Mouse (Mus musculus): Measurements from ENCODE around the gene Prr3. TPM values are rescaled to one million over a fixed set of nuclear protein-coding genes. Genes with fewer than 3 reads are reported as not detected.
"Not testable (repeated sequence)": the region's sequence is repeated elsewhere in the genome, so short reads cannot be mapped to it uniquely, and the experiment has no call there.

Prr3 gene
- polyA plus RNA-seq, 1 experiment from 2014 or later, result 69.4 TPM

DNA sequence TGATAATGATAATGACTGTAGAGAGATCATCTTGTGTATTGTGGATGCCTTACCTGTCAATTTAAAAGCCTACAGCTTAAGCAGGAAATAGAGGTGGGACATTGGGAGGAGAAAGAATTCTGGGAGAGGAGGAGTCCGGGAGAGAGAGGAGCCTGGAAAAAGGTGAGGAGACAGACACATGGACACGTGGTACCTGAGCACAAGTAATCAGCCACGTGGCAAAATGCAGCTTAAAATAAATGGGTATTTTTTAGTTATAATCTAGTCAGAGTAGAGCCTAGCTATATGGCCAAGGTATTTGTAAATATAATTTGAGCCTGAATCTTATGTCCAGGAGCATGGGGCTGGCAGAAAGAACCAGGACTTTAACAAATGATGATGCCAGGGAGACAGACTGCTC lies 39.5 kb upstream of the Prr3 start:
- no peak overlapping the region for H3K9ac ChIP-seq
- no peaks in the 10 kb centered on the region for H3K9me3 ChIP-seq
- no peak for ATAC-seq (ENCODE audit: low read depth)
- H3K36me3 ChIP-seq, result peaks cover 14% of the 10 kb centered on the region
- H3K4me1 ChIP-seq (replicated peaks), result peaks cover 7% of the 10 kb centered on the region; the same call in 1 of the 2 replicates
- 76% methylated on average over 3 of the region's 3 CpGs for WGBS
- no peaks in the 10 kb centered on the region for H3K27me3 ChIP-seq
- H3K27ac ChIP-seq (replicated peaks), result no peak overlapping the region
- no peak overlapping the region for H3K4me3 ChIP-seq
- H3K4me2 ChIP-seq, result no peak overlapping the region

DNA sequence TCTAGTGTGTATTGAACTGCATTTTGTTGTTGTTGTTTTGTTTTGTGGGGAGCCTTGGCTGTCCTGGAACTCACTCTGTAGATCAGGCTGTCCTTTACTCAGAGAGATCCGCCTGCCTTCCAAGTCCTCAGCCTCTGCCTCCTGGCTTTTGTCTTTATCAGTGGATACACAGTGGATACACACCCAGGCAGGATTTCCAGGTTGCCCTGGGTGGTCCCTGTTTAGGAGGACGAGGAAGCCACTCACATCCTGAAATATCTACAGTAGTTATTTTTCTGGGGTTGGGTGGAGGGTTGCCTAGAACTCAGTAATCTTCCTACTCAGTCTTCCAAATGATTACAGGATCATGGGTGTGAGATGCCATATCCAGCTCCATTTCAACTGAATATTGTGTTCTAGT lies 38.9 kb upstream of the Prr3 start:
- no peaks in the 10 kb centered on the region for H3K9me3 ChIP-seq
- WGBS, result 80% methylated on average over 2 of the region's 2 CpGs
- ATAC-seq (ENCODE audit: low read depth), result no peak

DNA sequence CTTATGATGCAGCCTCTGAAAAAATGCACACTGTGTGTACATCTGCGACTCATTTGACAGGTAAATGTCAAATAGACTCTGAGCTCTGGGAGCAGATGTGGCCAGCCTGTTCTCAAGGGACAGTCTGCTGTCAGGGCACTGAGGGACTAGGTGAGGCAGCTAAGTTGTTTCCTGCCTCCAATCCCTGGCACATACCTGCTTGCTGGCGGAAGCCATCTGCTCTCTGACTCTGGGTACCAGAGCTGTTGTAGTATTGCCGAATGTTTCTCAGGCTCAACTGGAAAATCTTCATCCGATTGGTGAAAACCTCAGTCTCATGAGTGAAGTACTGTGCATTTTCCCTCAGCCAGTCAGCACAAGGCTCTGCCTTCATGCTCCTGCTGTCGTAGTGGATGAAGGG lies 37.0 kb upstream of the Prr3 start:
- no peak overlapping the region for H3K4me2 ChIP-seq
- no peaks in the 10 kb centered on the region for H3K27me3 ChIP-seq
- WGBS, result 95% methylated on average over 5 of the region's 5 CpGs
- no peak overlapping the region for H3K27ac ChIP-seq (replicated peaks)
- H3K9ac ChIP-seq, result no peak overlapping the region
- H3K36me3 ChIP-seq, result peaks cover 20% of the 10 kb centered on the region
- no peak for ATAC-seq (ENCODE audit: low read depth)
- no peaks in the 10 kb centered on the region for H3K4me1 ChIP-seq (replicated peaks)
- no peak overlapping the region for H3K4me3 ChIP-seq
- no peaks in the 10 kb centered on the region for H3K9me3 ChIP-seq

More for the DNA sequence above, 38.9 kb upstream of the Prr3 start:
- Histone ChIP-seq H3K27me3 (no peaks in the 10 kb centered on the region), H3K4me2 (no peak overlapping the region), H3K4me1 (replicated peaks) (peaks cover 4% of the 10 kb centered on the region; the same call in 1 of the 2 replicates), H3K36me3 (peaks cover 20% of the 10 kb centered on the region), H3K4me3 (no peak overlapping the region), H3K27ac (replicated peaks) (no peak overlapping the region), H3K9ac (no peak overlapping the region)

DNA sequence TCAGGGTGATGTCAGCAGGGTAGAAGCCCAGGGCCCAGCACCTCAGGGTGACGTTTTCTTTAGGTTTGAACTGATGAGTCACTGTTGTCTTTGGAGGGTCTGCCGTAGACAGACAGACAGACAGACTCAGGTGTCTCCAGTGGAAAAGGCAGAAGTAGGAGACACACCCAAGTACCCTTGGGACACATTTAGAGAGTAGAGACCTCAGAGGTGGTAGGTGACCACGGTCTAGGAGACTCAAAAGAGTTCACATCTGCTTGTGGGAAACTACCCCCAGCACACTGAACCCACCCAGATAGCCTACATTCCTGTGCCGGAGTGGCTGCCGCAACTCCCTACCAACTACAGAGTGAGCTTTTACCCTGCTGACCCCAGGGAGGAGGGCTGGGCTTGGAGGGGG lies 34.9 kb upstream of the Prr3 start:
- H3K4me1 ChIP-seq (replicated peaks), result no peaks in the 10 kb centered on the region
- no peak for ATAC-seq (ENCODE audit: low read depth)

DNA sequence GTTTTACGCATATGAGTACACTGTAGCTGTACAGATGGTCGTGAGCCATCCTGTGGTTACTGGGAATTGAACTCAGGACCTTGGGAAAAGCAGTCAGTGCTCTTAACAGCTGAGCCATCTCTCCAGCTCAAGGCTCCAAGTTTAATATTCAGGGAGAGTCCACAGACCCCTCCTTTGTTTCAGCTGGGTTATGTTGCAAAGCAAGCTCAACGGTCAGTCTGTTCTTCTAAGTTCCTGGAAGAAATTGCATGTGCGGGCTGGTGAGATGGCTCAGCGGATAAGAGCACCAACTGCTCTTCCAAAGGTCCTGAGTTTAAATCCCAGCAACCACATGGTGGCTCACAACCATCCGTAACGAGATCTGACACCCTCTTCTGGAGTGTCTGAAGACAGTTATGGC lies 24.4 kb upstream of the Prr3 start:
- 94% methylated on average over 7 of the region's 7 CpGs for whole genome bisulfite sequencing
- not testable (repeated sequence) for H3K27ac ChIP-seq (replicated peaks); ATAC-seq (ENCODE audit: low read depth); H3K4me1 ChIP-seq (replicated peaks); H3K4me2 ChIP-seq; H3K9me3 ChIP-seq; H3K27me3 ChIP-seq; H3K4me3 ChIP-seq; H3K9ac ChIP-seq
- peaks cover 12% of the 10 kb centered on the region; the same call in 1 of the 2 replicates for H3K36me3 ChIP-seq

More for the DNA sequence above, 34.9 kb upstream of the Prr3 start:
- WGBS, result 92% methylated on average over 5 of the region's 5 CpGs
- H3K4me2 ChIP-seq, result no peak overlapping the region
- H3K36me3 ChIP-seq, result peaks cover 20% of the 10 kb centered on the region
- no peak overlapping the region for H3K27ac ChIP-seq (replicated peaks)
- no peak overlapping the region for H3K9ac ChIP-seq
- H3K4me3 ChIP-seq, result no peak overlapping the region
- no peaks in the 10 kb centered on the region for H3K27me3 ChIP-seq
- H3K9me3 ChIP-seq, result no peaks in the 10 kb centered on the region

DNA sequence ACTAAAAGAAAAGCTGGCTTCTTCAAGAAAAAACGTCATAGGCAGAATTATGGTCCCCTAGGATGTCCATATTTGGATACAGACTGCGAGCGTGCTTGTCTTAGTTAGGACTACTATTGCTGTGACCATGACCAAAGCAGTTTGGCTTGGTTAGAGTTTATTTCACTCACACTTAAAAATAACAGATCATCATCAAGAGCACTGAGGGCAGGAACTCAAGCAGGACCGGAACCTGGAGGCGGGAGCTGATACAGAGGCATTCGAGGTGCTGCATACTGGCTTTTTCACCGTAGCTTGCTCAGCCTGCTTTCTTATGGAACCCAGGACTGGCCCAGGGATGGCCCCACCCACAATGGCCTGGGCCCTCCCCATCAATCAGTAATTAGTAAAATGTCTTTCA lies 23.3 kb upstream of the Prr3 start:
- H3K27ac ChIP-seq (replicated peaks), result no peak overlapping the region
- no peaks in the 10 kb centered on the region for H3K27me3 ChIP-seq
- ATAC-seq (ENCODE audit: low read depth), result no peak
- 90% methylated on average over 7 of the region's 7 CpGs for WGBS
- no peak overlapping the region for H3K4me2 ChIP-seq
- 0 out of 2 replicates have a peak, but pooled peaks cover 6% of the 10 kb centered on the region for H3K4me1 ChIP-seq (replicated peaks)
- no peak overlapping the region for H3K4me3 ChIP-seq
- peaks cover 12% of the 10 kb centered on the region; the same call in 1 of the 2 replicates for H3K36me3 ChIP-seq
- H3K9me3 ChIP-seq, result no peaks in the 10 kb centered on the region
- no peak overlapping the region for H3K9ac ChIP-seq

DNA sequence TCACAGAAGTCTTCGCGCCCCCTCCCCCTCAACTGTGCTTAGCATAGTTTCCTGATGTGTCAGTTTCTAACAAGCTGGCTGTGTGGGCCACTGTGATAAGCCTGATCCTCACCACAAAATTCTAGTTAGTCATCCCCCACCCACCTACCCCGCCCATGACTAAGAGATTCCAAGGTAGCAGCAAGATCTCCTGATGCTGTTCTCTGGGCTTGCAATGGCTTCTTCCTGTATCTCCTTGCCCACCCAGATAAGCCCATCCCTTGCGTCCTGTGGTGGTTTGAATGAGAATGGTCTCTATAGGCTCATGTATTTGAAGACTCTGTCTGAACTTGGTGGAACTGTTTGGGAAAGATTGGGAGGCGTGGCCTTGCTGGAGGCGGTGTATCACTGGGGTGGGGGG lies 21.9 kb upstream of the Prr3 start:
- Histone ChIP-seq H3K36me3 (peaks cover 12% of the 10 kb centered on the region; the same call in 1 of the 2 replicates), H3K9ac (no peak overlapping the region), H3K27ac (replicated peaks) (no peak overlapping the region), H3K4me3 (no peak overlapping the region), H3K27me3 (no peaks in the 10 kb centered on the region), H3K4me2 (no peak overlapping the region), H3K9me3 (no peaks in the 10 kb centered on the region), H3K4me1 (replicated peaks) (peaks cover 16% of the 10 kb centered on the region; the same call in 1 of the 2 replicates)
- 98% methylated on average over 6 of the region's 6 CpGs for WGBS
- ATAC-seq (ENCODE audit: low read depth), result no peak

DNA sequence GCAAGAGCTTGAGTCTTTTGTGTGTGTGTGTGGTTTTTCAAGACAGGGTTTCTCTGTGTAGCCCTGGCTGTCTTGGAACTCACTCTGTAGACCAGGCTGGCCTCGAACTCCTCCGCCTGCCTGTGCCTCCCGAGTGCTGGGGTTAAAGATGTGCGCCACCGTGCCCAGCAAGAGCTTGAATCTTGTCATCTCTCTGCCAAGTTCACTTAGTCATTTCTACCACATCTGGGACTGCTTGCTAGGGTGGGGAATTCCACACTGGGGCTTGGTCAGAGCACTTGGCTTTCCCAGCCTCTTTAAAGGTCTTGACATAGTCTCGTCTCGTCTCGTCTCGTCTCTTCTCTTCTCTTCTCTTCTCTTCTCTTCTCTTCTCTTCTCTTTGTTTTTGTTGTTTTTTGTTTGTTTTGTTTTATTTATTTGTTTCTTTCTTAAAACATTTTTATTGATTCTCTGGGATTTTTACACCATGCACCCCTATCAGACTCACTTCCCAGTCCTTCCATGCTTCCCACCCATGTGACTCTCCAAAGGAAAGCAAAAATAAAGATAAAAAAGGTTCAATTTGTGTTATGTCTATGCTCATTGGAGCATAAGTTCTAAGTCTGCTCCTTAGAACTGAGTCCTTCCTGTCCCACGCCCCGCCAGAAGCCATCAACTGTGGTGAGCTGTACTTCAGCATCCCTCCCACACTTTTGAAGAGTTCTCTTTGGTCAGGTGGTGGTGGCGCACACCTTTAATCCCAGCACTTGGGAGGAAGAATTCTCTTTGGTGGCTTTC lies 21.3 kb upstream of the Prr3 start:
- 94% methylated on average over 12 of the region's 12 CpGs for WGBS
- Histone ChIP-seq H3K36me3 (peaks cover 5% of the 10 kb centered on the region; the same call in 1 of the 2 replicates), H3K27me3 (no peaks in the 10 kb centered on the region), H3K9me3 (no peaks in the 10 kb centered on the region), H3K4me3 (no peak overlapping the region), H3K4me1 (replicated peaks) (peaks cover 21% of the 10 kb centered on the region), H3K9ac (no peak overlapping the region), H3K27ac (replicated peaks) (no peak overlapping the region), H3K4me2 (no peak overlapping the region)
- no peak for ATAC-seq (ENCODE audit: low read depth)

DNA sequence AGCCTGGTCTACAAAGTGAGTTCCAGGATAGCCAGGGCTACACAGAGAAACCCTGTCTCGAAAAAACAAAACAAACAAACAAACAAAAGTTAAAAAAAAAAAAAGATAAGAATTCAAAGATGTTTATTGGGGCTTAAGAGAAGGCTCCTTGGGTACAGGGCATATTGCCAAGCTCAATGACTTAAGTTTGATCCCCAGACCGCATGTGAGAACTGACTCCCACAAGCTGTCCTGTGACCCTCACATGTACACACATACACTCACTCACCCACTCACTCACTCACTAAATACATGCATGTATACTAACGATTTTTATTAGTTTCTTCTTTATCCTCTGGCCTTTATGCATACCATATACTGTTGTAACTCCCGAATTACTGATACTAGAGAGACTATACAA lies 20.3 kb upstream of the Prr3 start:
- ATAC-seq (ENCODE audit: low read depth), result no peak
- no peaks in the 10 kb centered on the region for H3K27me3 ChIP-seq
- H3K27ac ChIP-seq (replicated peaks), result no peak overlapping the region

DNA sequence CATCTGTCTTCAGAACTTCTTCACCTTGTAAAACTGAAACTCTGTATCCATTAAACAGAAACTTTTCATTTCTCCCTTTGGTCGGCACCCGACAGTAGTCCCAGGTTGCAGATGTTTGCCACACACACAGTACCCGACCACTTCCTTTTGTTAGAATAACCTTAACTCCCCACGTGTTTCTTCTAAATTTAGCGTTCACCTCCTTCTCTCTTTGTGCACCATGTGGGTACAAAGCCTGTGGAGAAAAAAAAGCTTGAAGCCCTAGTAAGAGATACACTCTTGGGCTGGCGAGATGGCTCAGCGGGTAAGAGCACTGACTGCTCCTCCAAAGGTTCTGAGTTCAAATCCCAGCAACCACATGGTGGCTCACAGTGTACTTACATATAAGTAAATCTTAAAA lies 19.3 kb upstream of the Prr3 start:
- Histone ChIP-seq H3K9me3 (no peaks in the 10 kb centered on the region), H3K27me3 (no peaks in the 10 kb centered on the region), H3K36me3 (no peaks in the 10 kb centered on the region), H3K4me1 (replicated peaks) (peaks cover 35% of the 10 kb centered on the region), H3K27ac (replicated peaks) (no peak overlapping the region), H3K4me2 (no peak overlapping the region), H3K9ac (no peak overlapping the region), H3K4me3 (no peak overlapping the region)
- WGBS, result 92% methylated on average over 7 of the region's 7 CpGs
- ATAC-seq (ENCODE audit: low read depth), result no peak

More for the DNA sequence above, 20.3 kb upstream of the Prr3 start:
- Histone ChIP-seq H3K9me3 (no peaks in the 10 kb centered on the region), H3K4me3 (no peak overlapping the region), H3K9ac (no peak overlapping the region), H3K4me2 (no peak overlapping the region), H3K4me1 (replicated peaks) (peaks cover 31% of the 10 kb centered on the region), H3K36me3 (no peaks in the 10 kb centered on the region)
- whole genome bisulfite sequencing, result 85% methylated on average over 4 of the region's 4 CpGs

DNA sequence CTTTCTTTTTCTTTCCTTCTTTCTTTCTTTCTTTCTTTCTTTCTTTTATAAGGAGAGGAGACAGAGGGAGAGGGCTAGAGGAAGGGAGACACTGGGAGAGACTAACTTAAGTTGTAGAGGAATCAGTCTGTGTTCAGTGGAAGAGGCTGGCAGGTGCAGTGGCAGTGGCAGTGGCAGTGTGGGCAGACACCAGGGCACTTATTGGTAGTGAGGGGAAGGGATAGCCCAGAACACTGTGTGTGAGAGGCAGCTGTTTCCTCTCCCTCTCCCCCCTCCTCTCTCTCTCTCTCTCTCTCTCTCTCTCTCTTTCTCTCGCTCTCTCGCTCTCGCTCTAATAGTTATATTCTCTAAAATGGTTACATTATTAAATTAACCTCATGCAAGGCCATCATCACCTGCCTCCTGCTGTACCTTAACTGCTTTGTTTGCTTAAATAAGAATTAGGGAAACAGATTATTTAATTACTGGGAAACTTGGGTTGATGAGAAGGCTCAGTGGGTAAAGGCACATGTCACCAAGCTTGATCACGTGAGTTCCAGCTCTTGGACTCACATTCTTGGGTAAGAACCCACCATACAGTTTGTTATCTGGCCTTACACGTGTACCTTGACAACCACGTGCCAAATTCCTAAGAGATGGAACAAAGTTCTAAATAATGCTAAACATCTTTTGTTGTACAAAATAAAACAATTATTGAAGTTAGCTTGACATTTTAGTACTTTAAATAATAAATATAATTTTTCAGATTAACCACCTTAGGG lies 18.7 kb upstream of the Prr3 start:
- 86% methylated on average over 6 of the region's 6 CpGs for WGBS
- no peak for ATAC-seq (ENCODE audit: low read depth)

DNA sequence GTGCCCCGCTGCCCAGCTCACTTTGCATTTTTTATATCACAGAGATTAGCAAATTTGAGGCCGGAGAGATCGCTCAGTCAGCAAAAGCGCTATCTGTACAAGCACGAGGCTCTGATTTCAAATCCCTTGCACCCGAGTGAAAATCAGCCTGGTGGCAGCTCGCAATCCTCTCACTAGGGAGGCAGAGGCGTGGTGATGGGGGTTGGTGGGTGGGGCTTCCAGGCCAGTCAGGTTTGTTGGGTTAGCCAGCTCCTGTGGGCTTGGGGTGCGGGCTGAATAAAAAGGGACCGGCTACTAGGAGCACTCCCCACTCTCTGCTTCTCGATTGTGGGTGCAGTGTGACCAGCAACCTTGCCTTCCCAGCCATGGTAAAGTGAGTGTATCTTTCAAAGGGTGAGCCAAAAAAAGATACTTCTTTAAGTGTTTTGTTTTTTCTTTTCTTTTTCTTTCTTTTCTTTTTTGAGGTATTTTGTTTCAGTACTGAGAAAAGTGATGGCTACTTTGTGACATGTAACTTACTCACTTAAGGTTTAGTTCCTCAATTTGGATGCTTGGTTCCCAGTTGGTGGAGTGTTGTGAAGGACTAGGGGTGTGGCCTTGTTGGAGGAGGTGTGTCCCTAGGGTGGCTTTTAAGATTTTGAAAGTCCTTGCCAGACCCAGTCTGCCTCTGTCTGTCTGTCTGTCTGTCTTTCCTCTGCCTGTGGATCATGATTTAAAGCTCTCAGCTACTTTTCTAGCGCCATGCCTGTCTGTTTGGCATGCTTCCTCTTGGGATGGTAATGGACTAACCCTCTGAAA lies 17.9 kb upstream of the Prr3 start:
- no peaks in the 10 kb centered on the region for H3K9me3 ChIP-seq
- no peaks in the 10 kb centered on the region for H3K27me3 ChIP-seq
- 0 out of 2 replicates have a peak overlapping the region, but pooled peaks have one; percentile 4 for H3K9ac ChIP-seq
- no peaks in the 10 kb centered on the region for H3K36me3 ChIP-seq
- no peak for ATAC-seq (ENCODE audit: low read depth)
- peaks cover 35% of the 10 kb centered on the region for H3K4me1 ChIP-seq (replicated peaks)
- no peak overlapping the region for H3K4me2 ChIP-seq
- 64% methylated on average over 12 of the region's 12 CpGs for WGBS
- no peak overlapping the region for H3K27ac ChIP-seq (replicated peaks)
- H3K4me3 ChIP-seq, result no peak overlapping the region

More for the DNA sequence above, 18.7 kb upstream of the Prr3 start:
- H3K27me3 ChIP-seq, result no peaks in the 10 kb centered on the region
- no peak overlapping the region for H3K4me3 ChIP-seq
- no peak overlapping the region for H3K4me2 ChIP-seq
- H3K27ac ChIP-seq (replicated peaks), result no peak overlapping the region
- peaks cover 35% of the 10 kb centered on the region for H3K4me1 ChIP-seq (replicated peaks)
- no peaks in the 10 kb centered on the region for H3K36me3 ChIP-seq
- H3K9me3 ChIP-seq, result no peaks in the 10 kb centered on the region
- H3K9ac ChIP-seq, result no peak overlapping the region

All from neural tube, embryonic 13.5 days (tissue).